Mouse (Mus musculus): Measurements from ENCODE around the gene Cyp2d9. TPM values are rescaled to one million over a fixed set of nuclear protein-coding genes. Genes with fewer than 3 reads are reported as not detected.
"Not testable (repeated sequence)": the region's sequence is repeated elsewhere in the genome, so short reads cannot be mapped to it uniquely, and the experiment has no call there.

The Cyp2d9 gene
- not detected in 2 replicates for polyA plus RNA-seq (2015; fragmentation: Nextera tagmentation; extraction: Ambion mirVana)

DNA sequence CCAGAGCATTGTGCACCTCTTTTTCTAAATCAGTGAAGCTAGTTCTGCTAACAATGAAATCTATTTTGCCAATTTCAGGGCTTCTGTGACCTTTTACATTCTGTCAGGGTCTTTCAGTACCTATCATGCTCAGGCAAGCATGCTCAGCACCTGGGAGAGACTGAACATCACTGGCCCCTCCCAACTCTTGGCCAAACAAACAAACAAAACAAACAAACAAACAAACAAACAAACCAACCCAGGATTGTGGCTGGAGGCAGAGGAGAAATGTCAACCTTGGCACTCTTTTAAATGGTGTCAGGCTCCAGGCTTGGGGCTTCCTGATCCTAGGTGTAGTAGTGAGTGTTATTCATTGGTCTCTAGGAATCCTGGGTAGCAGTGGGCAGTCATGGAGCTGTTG, at the start of gene Cyp2d9:
TSS of gene Cyp2d9 (plus strand) at position 301 of the 400 bp plus-strand sequence.
- no peaks in the 10 kb centered on the region for H3K36me3 ChIP-seq
- no peak for ATAC-seq (ENCODE audit: insufficient number of reproducible peaks, low FRiP score, low TSS enrichment, low read depth)
- H3K27me3 ChIP-seq = no peaks in the 10 kb centered on the region
- H3K27ac ChIP-seq (replicated peaks) = no peak within 1 kb of the TSS
- no peak within 1 kb of the TSS for H3K4me2 ChIP-seq (replicated peaks)
- H3K4me3 ChIP-seq (replicated peaks) = no peak within 1 kb of the TSS
- no peaks in the 10 kb centered on the region for H3K9me3 ChIP-seq (replicated peaks)
- no peak within 1 kb of the TSS for H3K9ac ChIP-seq
- H3K4me1 ChIP-seq = no peaks in the 10 kb centered on the region

DNA sequence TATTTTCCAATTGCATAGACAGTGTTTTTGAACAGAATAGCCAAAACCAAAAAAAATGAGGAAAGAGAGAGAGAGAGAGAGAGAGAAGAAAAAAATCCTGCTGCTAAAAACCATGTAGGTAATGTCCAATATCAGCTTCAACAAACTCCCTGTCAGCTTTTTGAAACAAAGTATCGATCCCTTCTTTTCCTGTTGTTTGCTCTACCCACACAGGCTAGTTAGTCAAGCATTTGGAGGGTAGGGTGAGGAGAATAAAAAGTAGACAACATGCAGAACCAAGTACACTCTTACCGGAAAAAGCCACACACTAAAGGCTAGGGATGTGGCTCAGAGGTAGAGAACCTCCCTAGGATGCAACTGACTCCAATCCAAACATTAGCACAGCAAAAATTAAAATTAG, 47.5 kb upstream of the Cyp2d9 start:
- Histone ChIP-seq H3K27me3 (no peaks in the 10 kb centered on the region), H3K9me3 (replicated peaks) (no peaks in the 10 kb centered on the region), H3K36me3 (no peaks in the 10 kb centered on the region), H3K4me1 (0 out of 2 replicates have a peak, but pooled peaks cover 5% of the 10 kb centered on the region), H3K4me2 (replicated peaks) (no peak overlapping the region), H3K9ac (no peak overlapping the region), H3K4me3 (replicated peaks) (no peak overlapping the region), H3K27ac (replicated peaks) (no peak overlapping the region)
- WGBS = 93% methylated on average over 2 of the region's 2 CpGs
- ATAC-seq (ENCODE audit: insufficient number of reproducible peaks, low FRiP score, low TSS enrichment, low read depth) = no peak

DNA sequence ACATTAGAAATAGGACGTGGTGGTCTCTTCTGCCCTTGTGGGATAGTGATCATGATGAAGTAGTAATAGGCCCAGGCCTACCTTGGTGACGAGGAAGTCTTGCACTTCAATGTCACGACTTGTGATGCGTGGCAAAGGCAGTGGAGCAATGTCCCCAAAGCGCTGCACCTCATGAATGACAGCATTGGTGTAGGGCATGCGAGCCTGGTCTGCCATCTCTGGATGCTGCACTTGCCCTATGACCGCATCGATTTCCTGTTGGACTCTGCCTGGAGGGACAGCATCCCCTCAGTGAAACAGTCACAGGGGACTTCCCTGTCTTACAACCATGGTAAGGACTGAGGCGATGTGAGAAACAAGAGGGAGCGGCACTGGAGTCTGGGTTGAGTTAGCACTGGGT, 43.3 kb upstream of the Cyp2d9 start:
- WGBS = 87% methylated on average over 10 of the region's 10 CpGs
- H3K9ac ChIP-seq; H3K27ac ChIP-seq (replicated peaks); H3K36me3 ChIP-seq; H3K4me2 ChIP-seq (replicated peaks); H3K4me3 ChIP-seq (replicated peaks); H3K4me1 ChIP-seq; H3K27me3 ChIP-seq; ATAC-seq (ENCODE audit: insufficient number of reproducible peaks, low FRiP score, low TSS enrichment, low read depth); H3K9me3 ChIP-seq (replicated peaks): not testable (repeated sequence)

DNA sequence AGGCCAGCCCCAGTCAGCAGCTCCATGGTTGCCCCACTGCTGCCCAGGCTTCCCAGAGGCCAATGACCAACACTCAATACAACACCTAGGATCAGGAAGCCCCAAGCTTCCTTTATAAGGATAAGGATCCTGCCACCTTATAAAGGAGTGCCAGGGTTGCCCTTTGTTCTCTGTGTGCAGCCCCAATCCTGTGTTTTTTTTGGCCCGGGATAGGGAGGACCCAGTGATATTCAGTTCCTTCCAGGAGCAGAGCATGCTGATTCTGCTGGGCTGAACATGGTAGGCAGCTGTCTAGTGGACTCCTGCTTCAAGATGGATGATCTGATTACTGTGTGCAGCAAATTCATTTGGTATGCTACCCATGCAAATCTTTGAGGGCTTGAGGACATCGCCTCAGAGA, 39.3 kb upstream of the Cyp2d9 start, which contains the start of gene Cyp2d11:
TSS of gene Cyp2d11 (minus strand) at position 101 of the 400 bp plus-strand sequence.
- not testable (repeated sequence) for H3K27me3 ChIP-seq; H3K9me3 ChIP-seq (replicated peaks); H3K9ac ChIP-seq; ATAC-seq (ENCODE audit: insufficient number of reproducible peaks, low FRiP score, low TSS enrichment, low read depth); H3K4me3 ChIP-seq (replicated peaks); H3K27ac ChIP-seq (replicated peaks); H3K36me3 ChIP-seq; H3K4me1 ChIP-seq; H3K4me2 ChIP-seq (replicated peaks)
- WGBS = 82% methylated on average over 2 of the region's 2 CpGs

DNA sequence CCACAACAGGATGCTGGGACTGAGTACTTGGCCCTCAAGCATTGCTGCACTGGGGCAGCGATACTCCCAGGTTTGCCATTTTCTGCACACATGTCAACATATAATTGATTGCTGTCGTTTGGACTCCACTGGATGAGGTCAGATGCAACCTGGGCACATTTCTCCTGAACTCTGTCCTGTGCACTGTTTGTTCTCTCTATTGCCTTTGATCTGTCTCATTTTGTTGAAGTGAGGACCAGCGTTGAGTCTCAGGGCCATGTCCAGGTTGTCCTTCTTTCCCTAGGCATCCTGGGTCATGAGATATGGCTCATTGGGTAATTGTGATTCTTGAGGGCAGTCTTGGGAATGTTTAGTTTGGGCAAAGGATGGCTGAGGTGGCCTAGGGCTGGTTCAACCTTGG, 37.3 kb upstream of the Cyp2d9 start:
- not testable (repeated sequence) for H3K27me3 ChIP-seq; H3K4me3 ChIP-seq (replicated peaks); H3K9me3 ChIP-seq (replicated peaks); H3K36me3 ChIP-seq; ATAC-seq (ENCODE audit: insufficient number of reproducible peaks, low FRiP score, low TSS enrichment, low read depth); H3K4me1 ChIP-seq; H3K27ac ChIP-seq (replicated peaks); H3K4me2 ChIP-seq (replicated peaks); H3K9ac ChIP-seq
- WGBS = 77% methylated on average over 3 of the region's 3 CpGs

DNA sequence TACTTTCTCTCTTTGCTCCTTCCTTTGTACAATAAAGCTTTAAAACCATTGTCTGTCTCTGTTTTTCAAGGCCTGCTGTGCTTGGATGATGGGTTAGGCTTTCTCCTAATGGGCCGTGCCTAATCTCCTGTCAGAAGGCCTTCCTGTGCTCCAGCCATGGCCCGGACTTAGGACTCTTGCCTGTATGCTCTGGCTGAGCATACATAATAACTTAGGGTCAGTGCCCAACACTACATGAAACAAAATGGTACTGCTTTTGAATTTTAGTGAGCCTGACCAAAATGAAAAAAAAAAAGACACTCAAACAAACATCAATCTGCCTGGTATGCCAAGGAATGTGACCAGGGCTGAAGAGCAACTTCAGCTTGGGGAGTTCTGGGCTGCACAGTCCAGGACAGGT, 31.7 kb upstream of the Cyp2d9 start:
- no peak overlapping the region for H3K27ac ChIP-seq (replicated peaks)
- no peak overlapping the region for H3K4me2 ChIP-seq (replicated peaks)
- no peak overlapping the region for H3K9ac ChIP-seq
- H3K4me1 ChIP-seq = no peaks in the 10 kb centered on the region
- H3K27me3 ChIP-seq = no peaks in the 10 kb centered on the region
- H3K4me3 ChIP-seq (replicated peaks) = no peak overlapping the region
- no peaks in the 10 kb centered on the region for H3K9me3 ChIP-seq (replicated peaks)
- WGBS = 37% methylated on average over 2 of the region's 2 CpGs
- ATAC-seq (ENCODE audit: insufficient number of reproducible peaks, low FRiP score, low TSS enrichment, low read depth) = no peak
- H3K36me3 ChIP-seq = no peaks in the 10 kb centered on the region

DNA sequence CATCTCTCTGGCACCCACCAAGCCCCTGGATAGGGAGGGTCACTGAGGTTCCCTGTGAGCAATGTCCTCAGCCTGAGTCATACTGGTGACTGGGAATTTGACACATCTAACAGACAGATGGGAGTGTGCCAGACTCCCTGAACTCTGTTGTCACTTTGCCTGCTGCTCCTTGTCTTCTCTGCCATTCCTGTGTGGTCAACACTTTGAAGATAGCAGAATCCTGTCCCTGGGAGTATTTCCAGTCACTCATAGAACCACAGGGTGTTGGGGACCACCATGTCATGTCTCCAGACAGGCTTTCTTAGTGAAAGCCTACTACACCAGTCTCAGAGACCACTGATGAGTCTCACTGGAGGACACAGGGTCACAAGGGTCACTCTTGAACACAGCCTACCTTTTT, 31.1 kb upstream of the Cyp2d9 start:
- H3K9me3 ChIP-seq (replicated peaks) = no peaks in the 10 kb centered on the region
- no peak overlapping the region for H3K27ac ChIP-seq (replicated peaks)
- H3K27me3 ChIP-seq = no peaks in the 10 kb centered on the region
- H3K4me3 ChIP-seq (replicated peaks) = no peak overlapping the region
- no peaks in the 10 kb centered on the region for H3K36me3 ChIP-seq
- no peaks in the 10 kb centered on the region for H3K4me1 ChIP-seq
- H3K9ac ChIP-seq = no peak overlapping the region
- H3K4me2 ChIP-seq (replicated peaks) = no peak overlapping the region
- no peak for ATAC-seq (ENCODE audit: insufficient number of reproducible peaks, low FRiP score, low TSS enrichment, low read depth)

DNA sequence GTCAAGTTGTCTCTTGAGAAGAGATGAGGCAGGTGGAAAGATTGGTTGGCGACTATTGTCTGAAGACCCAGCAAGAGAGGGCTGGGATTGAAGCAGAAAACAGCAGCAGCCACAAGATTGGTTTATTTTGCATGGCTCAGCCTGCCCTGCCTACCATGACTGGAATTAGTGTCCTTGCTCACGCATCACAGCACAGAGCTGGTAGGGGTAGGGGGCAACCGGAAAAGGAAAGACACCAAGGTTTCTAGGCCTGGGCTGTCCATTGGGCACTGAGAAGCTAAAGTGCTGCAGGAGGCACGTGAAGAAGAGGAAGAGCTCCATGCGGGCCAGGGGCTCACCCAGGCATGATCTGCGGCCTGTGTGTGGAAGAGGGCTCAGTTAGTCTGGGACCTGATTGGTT, 30.5 kb upstream of the Cyp2d9 start:
- Histone ChIP-seq H3K4me1 (no peaks in the 10 kb centered on the region), H3K4me2 (replicated peaks) (no peak overlapping the region), H3K27me3 (no peaks in the 10 kb centered on the region), H3K27ac (replicated peaks) (no peak overlapping the region), H3K9me3 (replicated peaks) (no peaks in the 10 kb centered on the region), H3K4me3 (replicated peaks) (no peak overlapping the region), H3K9ac (no peak overlapping the region), H3K36me3 (no peaks in the 10 kb centered on the region)
- ATAC-seq (ENCODE audit: insufficient number of reproducible peaks, low FRiP score, low TSS enrichment, low read depth) = no peak
- 85% methylated on average over 6 of the region's 6 CpGs for WGBS

DNA sequence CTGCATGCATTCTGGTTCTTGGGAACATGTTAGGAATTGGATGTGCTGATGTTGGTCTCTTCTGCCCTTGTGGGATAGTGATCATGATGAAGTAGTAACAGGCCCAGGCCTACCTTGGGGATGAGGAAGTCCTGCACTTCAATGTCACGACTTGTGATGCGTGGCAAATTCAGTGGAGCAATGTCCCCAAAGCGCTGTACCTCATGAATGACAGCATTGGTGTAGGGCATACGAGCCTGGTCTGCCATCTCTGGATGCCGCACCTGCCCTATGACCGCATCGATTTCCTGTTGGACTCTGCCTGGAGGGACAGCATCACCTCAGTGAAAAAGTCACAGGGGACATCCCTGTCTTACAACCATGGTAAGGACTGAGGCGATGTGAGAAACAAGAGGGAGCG, 29.6 kb upstream of the Cyp2d9 start:
- WGBS = 88% methylated on average over 9 of the region's 9 CpGs
- Histone ChIP-seq H3K4me1 (no peaks in the 10 kb centered on the region), H3K9me3 (replicated peaks) (no peaks in the 10 kb centered on the region), H3K9ac (no peak overlapping the region), H3K27me3 (no peaks in the 10 kb centered on the region), H3K4me3 (replicated peaks) (no peak overlapping the region), H3K27ac (replicated peaks) (no peak overlapping the region), H3K4me2 (replicated peaks) (no peak overlapping the region), H3K36me3 (no peaks in the 10 kb centered on the region)
- ATAC-seq (ENCODE audit: insufficient number of reproducible peaks, low FRiP score, low TSS enrichment, low read depth) = no peak

DNA sequence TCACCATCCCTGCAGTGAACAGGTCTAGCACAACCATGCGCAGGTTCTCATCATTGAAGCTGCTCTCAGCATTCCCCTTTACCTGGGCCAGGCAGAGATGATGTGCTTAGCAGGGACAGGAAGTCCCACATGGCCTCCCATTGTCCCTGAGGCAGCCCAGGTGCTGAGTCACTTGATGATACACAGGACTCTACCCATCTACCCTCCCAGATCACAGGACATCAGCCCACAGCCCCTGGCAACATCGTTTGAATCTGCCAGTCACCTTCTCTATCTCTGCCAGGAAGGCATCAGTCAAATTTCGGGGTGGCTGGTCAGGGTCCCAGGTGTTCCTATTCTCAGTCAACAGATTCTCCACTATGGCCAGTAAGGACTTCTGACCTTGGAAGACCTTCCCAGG, 29.1 kb upstream of the Cyp2d9 start:
- ATAC-seq (ENCODE audit: insufficient number of reproducible peaks, low FRiP score, low TSS enrichment, low read depth) = no peak
- 79% methylated on average over 3 of the region's 3 CpGs for WGBS

DNA sequence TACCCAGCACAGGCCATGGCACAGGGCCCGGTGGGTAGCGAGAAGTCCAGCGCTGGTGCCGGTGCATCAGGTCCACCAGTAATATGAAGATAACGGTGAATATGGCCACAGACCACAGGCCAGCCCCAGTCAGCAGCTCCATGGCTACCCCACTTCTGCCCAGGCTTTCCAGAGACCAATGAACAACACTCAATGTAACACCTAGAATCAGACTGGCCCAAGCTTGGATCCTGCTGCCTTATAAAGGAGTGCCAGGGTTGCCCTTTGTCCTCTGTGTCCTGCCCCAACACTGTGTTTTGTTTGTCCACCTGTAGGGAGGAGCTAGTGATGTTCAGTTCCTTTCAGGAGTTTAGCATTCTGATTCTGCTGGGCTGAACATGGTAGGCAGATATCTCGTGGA, 26.3 kb upstream of the Cyp2d9 start, which contains the start of gene Cyp2d10:
TSS of gene Cyp2d10 (minus strand) at position 215 of the 400 bp plus-strand sequence.
- Histone ChIP-seq H3K4me1 (no peaks in the 10 kb centered on the region), H3K36me3 (no peaks in the 10 kb centered on the region), H3K9ac (no peak within 1 kb of the TSS), H3K9me3 (replicated peaks) (no peaks in the 10 kb centered on the region), H3K27ac (replicated peaks) (no peak within 1 kb of the TSS), H3K4me2 (replicated peaks) (no peak within 1 kb of the TSS), H3K4me3 (replicated peaks) (no peak within 1 kb of the TSS), H3K27me3 (no peaks in the 10 kb centered on the region)
- 94% methylated on average over 6 of the region's 6 CpGs for WGBS
- no peak for ATAC-seq (ENCODE audit: insufficient number of reproducible peaks, low FRiP score, low TSS enrichment, low read depth)

More for the DNA sequence above, 29.1 kb upstream of the Cyp2d9 start:
- Histone ChIP-seq H3K36me3 (no peaks in the 10 kb centered on the region), H3K4me3 (replicated peaks) (no peak overlapping the region), H3K4me1 (no peaks in the 10 kb centered on the region), H3K27ac (replicated peaks) (no peak overlapping the region), H3K9me3 (replicated peaks) (no peaks in the 10 kb centered on the region), H3K4me2 (replicated peaks) (no peak overlapping the region), H3K27me3 (no peaks in the 10 kb centered on the region), H3K9ac (no peak overlapping the region)

DNA sequence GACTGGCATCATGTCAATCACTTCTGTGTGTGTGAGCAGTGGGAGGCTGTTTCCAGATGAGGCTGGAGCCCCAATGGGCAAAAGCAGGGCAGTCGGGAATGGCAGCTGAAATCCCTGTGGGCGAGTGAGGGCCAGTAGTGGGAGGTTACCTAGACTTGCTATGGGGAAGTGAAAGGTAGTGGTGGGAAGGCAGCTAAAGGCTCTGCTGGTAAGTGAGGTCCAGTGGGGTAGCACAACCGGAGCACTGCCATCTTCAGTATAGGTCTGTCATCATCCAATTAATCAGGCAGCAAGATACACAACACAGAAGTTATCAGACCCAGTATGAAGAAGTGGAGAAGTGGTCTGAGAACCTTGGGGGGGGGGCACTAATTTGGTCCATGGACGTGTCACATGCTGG, 25.7 kb upstream of the Cyp2d9 start:
- H3K4me1 ChIP-seq = no peaks in the 10 kb centered on the region
- WGBS = 74% methylated on average over 4 of the region's 4 CpGs
- no peak for ATAC-seq (ENCODE audit: insufficient number of reproducible peaks, low FRiP score, low TSS enrichment, low read depth)
- no peak overlapping the region for H3K4me3 ChIP-seq (replicated peaks)
- H3K27ac ChIP-seq (replicated peaks) = no peak overlapping the region
- no peak overlapping the region for H3K9ac ChIP-seq
- no peaks in the 10 kb centered on the region for H3K36me3 ChIP-seq
- H3K9me3 ChIP-seq (replicated peaks) = no peaks in the 10 kb centered on the region
- H3K27me3 ChIP-seq = no peaks in the 10 kb centered on the region
- no peak overlapping the region for H3K4me2 ChIP-seq (replicated peaks)
